Mouse (Mus musculus) heart, postnatal 4 days (tissue): ENCODE results near the gene Ptpn9. TPM values are rescaled to one million over a fixed set of nuclear protein-coding genes. Genes with fewer than 3 reads are reported as not detected.

Experiments
- total RNA-seq, 2 experiments: library from RNA; stranded (reverse); gene quantifications; 2 replicates each; pipeline ENCODE4 v1.2.3; 2021

Ptpn9 gene
- total RNA-seq, 2 experiments from 2014 or later: 24.5 to 25.1 TPM

Other genes starting within 250 kb of the Ptpn9 start
- 1 to 10 TPM; 2.9 to 3.0 TPM for gene Lingo1, start 198.5 kb upstream of the Ptpn9 start, total RNA-seq
- under 1 TPM in 1 of 2 experiments, not detected in 1; 0.43 TPM for gene Odf3l1, start 130.2 kb upstream of the Ptpn9 start, total RNA-seq
- gene Cspg4, start 129.9 kb upstream of the Ptpn9 start, total RNA-seq: 10 to 100 TPM; 55.6 to 56.6 TPM
- gene Snx33, start 66.6 kb upstream of the Ptpn9 start, total RNA-seq: 10 to 100 TPM; 11.7 to 13.9 TPM
- 10 to 100 TPM; 53.5 to 54.4 TPM for gene Imp3, start 57.4 kb upstream of the Ptpn9 start, total RNA-seq
- 1 to 10 TPM; 8.6 to 9.1 TPM for gene Snupn, start 44.0 kb upstream of the Ptpn9 start, total RNA-seq
- gene Sin3a, start 77.1 kb downstream of the Ptpn9 start, total RNA-seq: 10 to 100 TPM; 46.2 to 46.5 TPM
- 10 to 100 TPM; 58.8 to 68.4 TPM for gene Man2c1, start 135.8 kb downstream of the Ptpn9 start, total RNA-seq
- gene Neil1, start 153.4 kb downstream of the Ptpn9 start, total RNA-seq: 1 to 10 TPM; 3.5 to 5.0 TPM
- 10 to 100 TPM; 31.1 to 33.0 TPM for gene Commd4, start 163.4 kb downstream of the Ptpn9 start, total RNA-seq
- not detected for gene Trcg1, start 241.6 kb downstream of the Ptpn9 start, total RNA-seq